Mouse (Mus musculus) forebrain, embryonic 14.5 days (tissue): ENCODE data around the gene Atg4d. TPM values are rescaled to one million over a fixed set of nuclear protein-coding genes. Genes with fewer than 3 reads are reported as not detected.
A peak's percentile ranks its signal among the peaks of the same experiment; 100 is the strongest.

Experiments
- ATAC-seq: fragments of 200-750 bp; cut with Nextera tagmentation; 2 replicates; pipeline ENCODE4 v1.8.0; 2017; ENCODE audit warnings: mild to moderate bottlenecking, moderate library complexity
- DNase-seq: peaks from one replicate; pipeline ENCODE4 v3.0.0-alpha.2; 2015; ENCODE audit warnings: low spot score
- H3K27ac ChIP-seq: fragments of 300-500 bp; sonication (generic); 2 replicates; pipeline ENCODE4 v1.5.1; 2014; ENCODE audit warnings: low read depth, mild to moderate bottlenecking, control low read depth, low read length, moderate library complexity
- H3K27me3 ChIP-seq: fragments of 300-500 bp; sonication (generic); replicated peaks from 2 replicates; pipeline ENCODE4 v1.6.1; 2014; ENCODE audit warnings: low read length, control low read depth, mixed read lengths; ENCODE audit not compliant: control insufficient read depth, insufficient read depth
- H3K36me3 ChIP-seq: fragments of 300-500 bp; sonication (generic); 2 replicates; pipeline ENCODE4 v1.6.1; 2014; ENCODE audit warnings: low read length, control low read depth; ENCODE audit not compliant: control insufficient read depth, insufficient read depth
- H3K4me1 ChIP-seq: fragments of 300-500 bp; sonication (generic); 2 replicates; pipeline ENCODE4 v1.6.1; 2014; ENCODE audit warnings: antibody characterized with exemption, low read length, control low read depth; ENCODE audit not compliant: control insufficient read depth, insufficient read depth
- H3K4me2 ChIP-seq: fragments of 300-500 bp; sonication (generic); 2 replicates; pipeline ENCODE4 v1.6.1; 2014; ENCODE audit warnings: mild to moderate bottlenecking, control low read depth, low read length
- H3K4me3 ChIP-seq: fragments of 300-500 bp; sonication (generic); 2 replicates; pipeline ENCODE4 v1.5.1; 2014; ENCODE audit warnings: low read depth, low read length, control low read depth
- H3K9ac ChIP-seq: fragments of 300-500 bp; sonication (generic); 2 replicates; pipeline ENCODE4 v1.6.1; 2014; ENCODE audit warnings: mild to moderate bottlenecking, low read length, control low read depth, moderate library complexity
- H3K9me3 ChIP-seq: fragments of 300-500 bp; sonication (generic); replicated peaks from 2 replicates; pipeline ENCODE4 v1.6.1; 2016; ENCODE audit warnings: low read length, control low read depth, mixed read lengths; ENCODE audit not compliant: control insufficient read depth
- WGBS: fragments of 180-500 bp; shearing (Covaris S2); extraction: QIAGEN DNeasy Blood & Tissue Kit; methylation state at CpG from one replicate; pipeline ENCODE4 v1.1.7; 2014; 5-methylcytosine and 5-hydroxymethylcytosine counted together
- polyA plus RNA-seq: library from polyadenylated mRNA; unstranded; fragments of >200 nt; fragmentation: Nextera tagmentation; extraction: Ambion mirVana; gene quantifications from 2 replicates; pipeline ENCODE4 v1.2.1, GENCODE M21; 2014

Gene Atg4d
- polyA plus RNA-seq, 1 experiment from 2014 or later, result 45.7 TPM

DNA sequence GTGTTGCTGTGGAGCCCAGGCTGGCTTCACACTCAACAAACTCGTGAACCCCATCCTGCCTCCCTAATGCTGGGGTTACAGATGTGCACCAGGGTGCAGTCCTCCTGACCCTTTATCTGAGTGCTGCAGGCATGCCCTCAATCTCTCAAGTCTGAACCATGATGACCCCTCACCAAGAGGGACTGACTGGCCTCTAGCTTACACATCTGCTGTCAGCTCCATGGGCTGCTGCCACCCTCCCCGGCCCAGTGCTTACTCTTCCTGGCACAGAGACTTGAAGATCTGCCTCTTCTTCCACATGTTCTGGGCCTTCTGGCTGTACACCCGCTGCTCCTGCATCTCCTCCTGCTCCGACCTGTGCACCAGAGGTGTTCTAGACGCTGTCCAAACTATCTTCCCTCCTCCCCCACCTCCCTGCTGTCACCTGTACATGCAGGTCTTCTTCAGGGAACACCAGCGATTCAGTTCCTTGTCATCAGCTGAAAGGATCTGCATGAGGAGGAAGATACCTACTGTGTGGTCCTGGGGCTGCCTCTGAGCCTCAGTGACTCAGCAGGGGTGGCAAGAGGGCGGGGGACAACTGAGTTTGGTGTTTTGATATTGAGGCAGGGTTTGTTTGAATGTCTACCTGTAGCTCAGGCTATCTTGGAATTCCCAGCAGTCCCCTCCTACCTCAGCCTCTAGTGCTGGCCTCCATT is 10.1 kb downstream of the Atg4d start:
- WGBS, result 88% methylated on average over 7 of the region's 7 CpGs

DNA sequence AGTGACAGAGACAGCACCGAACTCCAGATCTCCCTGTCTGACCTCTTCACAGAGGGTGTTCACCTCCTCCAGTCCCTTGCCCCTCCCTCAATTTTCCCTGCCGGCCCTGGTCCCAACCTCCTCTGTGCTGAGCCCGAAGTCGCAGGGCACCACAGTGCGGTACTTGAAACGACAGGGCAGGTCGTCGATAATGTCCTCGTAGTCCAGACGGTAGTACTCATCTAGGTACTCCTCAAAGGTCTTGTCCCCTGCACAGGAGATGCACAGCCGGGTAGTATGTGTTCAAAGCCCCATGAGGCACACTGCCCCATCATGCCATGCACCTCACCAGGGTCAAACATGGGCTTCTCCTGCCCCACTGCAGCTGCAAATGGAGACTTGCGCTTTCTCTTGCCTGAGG is 10.6 kb downstream of the Atg4d start:
- no peaks in the 10 kb centered on the region for H3K9me3 ChIP-seq
- no peak overlapping the region for H3K27ac ChIP-seq
- no peaks in the 10 kb centered on the region for H3K4me1 ChIP-seq
- ATAC-seq (no peak), DNase-seq (no peak)
- WGBS, result 89% methylated on average over 12 of the region's 12 CpGs
- no peak overlapping the region for H3K4me2 ChIP-seq
- no peak overlapping the region for H3K9ac ChIP-seq
- H3K36me3 ChIP-seq, result peaks cover 92% of the 10 kb centered on the region
- no peak overlapping the region for H3K4me3 ChIP-seq
- no peaks in the 10 kb centered on the region for H3K27me3 ChIP-seq

More for the DNA sequence above, 10.1 kb downstream of the Atg4d start:
- ATAC-seq, result no peak
- H3K36me3 ChIP-seq, result peaks cover 94% of the 10 kb centered on the region
- H3K9me3 ChIP-seq, result no peaks in the 10 kb centered on the region
- no peak overlapping the region for H3K4me3 ChIP-seq
- H3K4me1 ChIP-seq, result no peaks in the 10 kb centered on the region
- H3K4me2 ChIP-seq, result no peak overlapping the region
- H3K27ac ChIP-seq, result no peak overlapping the region
- no peak for DNase-seq
- H3K9ac ChIP-seq, result no peak overlapping the region
- H3K27me3 ChIP-seq, result no peaks in the 10 kb centered on the region

DNA sequence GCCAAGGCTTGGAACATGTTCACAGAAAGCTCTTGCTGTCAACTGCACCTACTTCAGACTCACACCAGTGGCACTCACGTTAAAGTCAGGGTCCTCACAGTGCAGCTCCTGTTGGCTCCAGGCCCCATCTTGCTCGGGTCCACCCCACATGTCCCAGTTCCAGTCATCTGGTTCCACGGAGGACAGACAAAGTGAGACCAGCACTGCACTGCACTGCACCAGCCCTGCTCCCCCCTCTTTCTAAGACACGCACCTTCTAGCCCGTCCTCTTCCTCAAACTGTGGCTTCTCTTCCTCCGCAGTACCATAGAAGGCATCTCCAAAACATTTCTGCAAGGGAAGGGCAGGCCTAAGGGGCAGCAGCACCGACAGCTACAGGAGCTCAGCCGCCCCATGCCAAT is 11.2 kb downstream of the Atg4d start:
- 90% methylated on average over 8 of the region's 8 CpGs for WGBS
- DNase-seq (no peak), ATAC-seq (no peak)
- H3K27me3 ChIP-seq, result no peaks in the 10 kb centered on the region
- H3K4me2 ChIP-seq, result no peak overlapping the region
- H3K9me3 ChIP-seq, result no peaks in the 10 kb centered on the region
- H3K36me3 ChIP-seq, result peaks cover 92% of the 10 kb centered on the region
- no peak overlapping the region for H3K27ac ChIP-seq
- H3K4me3 ChIP-seq, result no peak overlapping the region
- H3K4me1 ChIP-seq, result no peaks in the 10 kb centered on the region
- H3K9ac ChIP-seq, result no peak overlapping the region

DNA sequence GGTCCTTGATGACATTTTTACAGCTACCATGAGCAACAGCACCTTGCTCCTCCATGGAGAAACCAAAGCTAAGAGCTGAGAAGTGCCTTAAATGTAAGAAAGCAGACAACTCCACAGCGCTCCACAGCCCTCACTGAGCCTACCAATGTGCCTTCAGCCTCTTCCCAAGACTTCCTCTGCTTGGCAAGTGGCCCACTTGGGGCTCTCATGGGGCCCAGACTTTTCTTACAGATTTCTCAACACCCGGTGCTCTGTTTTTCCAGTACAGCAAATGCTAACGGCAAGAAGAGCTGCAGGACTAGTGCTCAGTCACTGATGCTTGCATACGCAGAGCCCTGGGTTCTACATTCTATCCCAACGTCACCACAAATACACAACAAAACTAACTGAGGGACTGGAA is 12.7 kb downstream of the Atg4d start:
- ATAC-seq (no peak), DNase-seq (no peak)
- Histone ChIP-seq H3K27ac (no peak overlapping the region), H3K36me3 (peaks cover 92% of the 10 kb centered on the region), H3K4me3 (no peak overlapping the region), H3K4me1 (no peaks in the 10 kb centered on the region), H3K9me3 (no peaks in the 10 kb centered on the region), H3K4me2 (no peak overlapping the region), H3K27me3 (no peaks in the 10 kb centered on the region), H3K9ac (no peak overlapping the region)
- WGBS, result 91% methylated on average over 5 of the region's 5 CpGs

DNA sequence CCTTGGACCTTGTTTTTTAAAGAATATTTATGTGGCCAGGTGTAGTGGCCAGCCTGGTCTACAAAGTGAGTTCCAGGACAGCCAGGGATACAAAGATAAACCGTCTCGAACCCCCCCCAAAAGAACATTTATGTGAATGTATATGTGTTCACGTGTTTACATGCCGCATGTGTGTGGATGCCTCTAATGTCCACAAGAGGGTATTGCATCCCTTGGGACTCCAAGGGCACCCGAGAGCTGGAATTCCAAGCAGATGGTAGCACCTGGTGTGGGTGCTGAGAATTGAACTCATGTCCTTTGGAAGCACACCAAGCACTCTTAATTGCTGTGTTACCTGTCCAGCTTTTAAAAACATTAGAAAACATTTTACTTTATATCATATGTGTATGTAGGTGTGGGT is 18.5 kb downstream of the Atg4d start:
- H3K27me3 ChIP-seq, result no peaks in the 10 kb centered on the region
- no peak overlapping the region for H3K27ac ChIP-seq
- no peak for ATAC-seq
- H3K4me2 ChIP-seq, result no peak overlapping the region
- H3K9me3 ChIP-seq, result no peaks in the 10 kb centered on the region
- H3K36me3 ChIP-seq, result peaks cover 64% of the 10 kb centered on the region
- H3K9ac ChIP-seq, result no peak overlapping the region
- no peak for DNase-seq
- H3K4me3 ChIP-seq, result no peak overlapping the region
- WGBS, result 93% methylated on average over 5 of the region's 5 CpGs
- peaks cover 11% of the 10 kb centered on the region for H3K4me1 ChIP-seq

DNA sequence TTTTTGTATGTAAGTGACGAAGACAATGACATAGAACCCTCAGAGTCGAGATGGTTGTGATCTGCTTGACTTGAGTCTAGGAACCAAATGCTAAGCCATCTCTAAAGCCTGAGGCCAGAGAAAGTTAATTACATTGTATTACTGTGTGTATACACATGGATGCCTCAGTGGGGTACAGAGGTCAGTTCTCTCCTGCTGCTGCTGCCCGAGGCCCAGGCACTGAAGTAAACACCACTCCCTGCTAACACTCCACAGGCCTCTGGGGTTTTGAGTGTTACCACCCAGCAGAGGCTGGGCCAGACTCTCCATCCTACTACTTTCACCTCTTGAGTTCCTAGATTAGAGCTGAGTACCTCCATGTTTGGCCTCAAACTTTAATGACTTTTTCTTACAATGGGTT is 18.9 kb downstream of the Atg4d start:
- Histone ChIP-seq H3K4me2 (no peak overlapping the region), H3K36me3 (peaks cover 60% of the 10 kb centered on the region), H3K4me1 (peaks cover 12% of the 10 kb centered on the region), H3K27ac (no peak overlapping the region), H3K27me3 (no peaks in the 10 kb centered on the region), H3K9ac (no peak overlapping the region), H3K4me3 (no peak overlapping the region), H3K9me3 (no peaks in the 10 kb centered on the region)
- no peak for ATAC-seq
- WGBS, result 86% methylated on average over 3 of the region's 3 CpGs
- no peak for DNase-seq

DNA sequence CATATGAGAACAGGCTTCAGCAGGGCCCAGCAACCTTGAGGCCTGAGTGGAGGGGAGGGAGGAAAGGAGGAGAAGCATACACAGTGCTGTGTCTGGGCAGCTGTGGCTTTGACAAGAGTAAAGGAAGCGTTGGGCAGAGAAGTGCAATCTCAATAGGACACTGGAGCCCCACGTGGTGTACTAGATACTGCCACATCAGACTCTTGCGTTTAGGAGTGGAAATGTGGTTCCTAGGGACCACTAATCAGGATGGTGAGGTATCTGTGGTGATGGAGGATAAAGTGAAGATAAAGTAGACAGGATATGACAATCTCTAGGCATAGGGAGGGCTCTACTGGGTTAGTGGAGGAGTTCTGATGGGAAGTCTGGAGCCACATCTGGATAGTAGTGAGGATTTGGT is 21.7 kb downstream of the Atg4d start:
- 74% methylated on average over 3 of the region's 3 CpGs for WGBS
- Histone ChIP-seq H3K27ac (no peak overlapping the region), H3K27me3 (no peaks in the 10 kb centered on the region), H3K9me3 (no peaks in the 10 kb centered on the region), H3K4me3 (peak overlapping the region; percentile 76), H3K4me2 (peak overlapping the region; percentile 66), H3K4me1 (peaks cover 24% of the 10 kb centered on the region), H3K36me3 (peaks cover 34% of the 10 kb centered on the region), H3K9ac (peak overlapping the region; percentile 79)
- DNase-seq (no peak), ATAC-seq (no peak)

DNA sequence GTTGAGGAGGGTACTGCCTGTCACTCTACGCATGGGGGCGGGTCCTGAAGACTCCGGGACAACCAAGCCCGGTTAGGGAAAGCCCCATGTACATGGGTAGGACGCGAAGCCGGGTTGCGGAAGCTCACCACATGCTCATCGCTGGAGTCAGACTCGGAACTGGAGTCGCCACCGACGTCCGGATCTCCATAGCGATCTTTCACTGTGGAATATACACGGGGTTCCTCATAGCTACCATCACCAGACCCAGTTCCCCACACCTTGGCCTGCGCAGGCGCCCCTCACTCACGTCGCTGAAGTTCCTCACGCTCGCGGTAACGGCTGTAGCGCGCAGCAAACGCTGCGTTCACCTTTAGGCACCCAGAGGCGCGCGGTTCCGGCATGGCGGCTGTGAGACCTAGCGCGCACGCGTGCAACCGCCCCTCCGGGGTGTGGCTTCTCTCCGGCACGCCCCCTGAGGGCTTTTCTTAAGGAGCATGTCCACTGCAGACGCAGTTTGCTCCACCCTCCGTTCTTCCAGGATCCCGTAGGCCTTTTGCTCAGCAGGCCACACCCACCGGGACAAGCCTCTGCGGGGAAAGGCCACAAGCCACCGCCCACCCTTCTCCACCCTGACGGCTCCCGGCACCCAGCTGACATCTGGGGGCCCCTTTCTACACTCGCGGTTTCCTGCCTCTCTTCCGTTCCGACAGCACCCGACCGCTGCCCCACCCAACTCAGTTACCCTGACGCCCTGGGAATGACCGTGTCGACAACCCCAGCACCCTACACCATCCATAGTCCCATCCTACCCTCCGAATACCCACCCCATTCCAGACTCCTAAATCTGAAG is 22.7 kb downstream of the Atg4d start, which contains the start of gene Kri1:
Gene Kri1 (minus strand): TSS at position 399 of the 832 bp plus-strand sequence.
- Histone ChIP-seq H3K9me3 (no peaks in the 10 kb centered on the region), H3K9ac (peak within 1 kb of the TSS; percentile 79), H3K4me3 (peak within 1 kb of the TSS; percentile 76), H3K4me1 (peaks cover 24% of the 10 kb centered on the region), H3K4me2 (peak within 1 kb of the TSS; percentile 66), H3K27ac (peak within 1 kb of the TSS; percentile 61), H3K27me3 (no peaks in the 10 kb centered on the region), H3K36me3 (peaks cover 24% of the 10 kb centered on the region)
- WGBS, result under 1% methylated on average over 59 of the region's 59 CpGs
- ATAC-seq (peak; percentile 72), DNase-seq (peak; percentile 99)
